Mouse (Mus musculus) left cerebral cortex, adult 2 months (tissue): ENCODE measurements around the gene Gpcpd1. TPM values are rescaled to one million over a fixed set of nuclear protein-coding genes. Genes with fewer than 3 reads are reported as not detected.

ENCODE experiments used
- DNase-seq, 2 experiments: peaks; one replicate each; pipeline ENCODE4 v3.0.0; 2021 to 2022; ENCODE audit warnings: low spot score in 2 of 2, mixed read lengths in 1 of 2; ENCODE audit errors: extremely low spot score in 1 of 2
- H3K27ac ChIP-seq: fragments of 200-600 bp; 2 replicates; pipeline ENCODE4 v1.8.1; 2022
- H3K4me3 ChIP-seq: fragments of 200-600 bp; 2 replicates; pipeline ENCODE4 v1.8.1; 2022
- CTCF ChIP-seq: fragments of 200-600 bp; IDR thresholded peaks from 2 replicates; pipeline ENCODE4 v1.8.1; 2022; ENCODE audit warnings: antibody characterized with exemption, mild to moderate bottlenecking, moderate library complexity
- intact Hi-C: fragments of 180-260 bp; cut with DNase I; formaldehyde crosslinking; loops from one replicate; pipeline ENCODE4 v1.15.1; 2025
- total RNA-seq, 2 experiments: library from RNA; stranded (reverse); gene quantifications; 2 replicates each; pipeline ENCODE4 v1.2.3; 2021

Gpcpd1 gene
- total RNA-seq, 2 experiments from 2014 or later, result 74.2 to 86.0 TPM

DNA sequence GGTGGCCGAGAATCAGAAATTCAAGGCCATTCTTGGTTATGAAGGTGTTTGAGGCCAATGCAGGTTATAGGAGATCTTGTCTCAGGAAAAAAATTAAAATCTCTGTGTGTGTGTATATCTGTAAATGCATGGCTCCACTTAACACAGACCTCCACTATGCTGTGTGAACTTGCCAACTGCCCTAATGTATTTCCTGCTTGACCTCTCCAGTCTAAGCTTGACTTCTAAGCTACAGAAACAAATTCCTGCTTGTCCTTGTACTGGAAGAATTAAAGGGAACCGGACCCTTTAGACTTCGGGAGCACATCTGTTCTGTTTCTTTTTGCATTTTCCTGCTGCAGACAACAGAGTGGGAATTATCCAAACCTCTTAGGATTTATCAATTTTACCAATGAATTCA, 4.4 kb downstream of the Gpcpd1 start:
- DNase-seq, result no peak
- H3K27ac ChIP-seq, result peak overlapping the region; percentile 26; the same call in 1 of the 2 replicates
- intact Hi-C loops, result no loop called here
- TF ChIP-seq CTCF, result no peak
- H3K4me3 ChIP-seq, result no peak overlapping the region

GRCm38 (mm10) chr2:132582227-132582626, 5.3 kb downstream of the Gpcpd1 start:
- intact Hi-C loops, result no loop called here
- peak overlapping the region; percentile 40; the same call in 1 of the 2 replicates for H3K27ac ChIP-seq
- no peak for TF ChIP-seq CTCF
- peak; percentile 67 to 69 for DNase-seq
- H3K4me3 ChIP-seq, result no peak overlapping the region

DNA sequence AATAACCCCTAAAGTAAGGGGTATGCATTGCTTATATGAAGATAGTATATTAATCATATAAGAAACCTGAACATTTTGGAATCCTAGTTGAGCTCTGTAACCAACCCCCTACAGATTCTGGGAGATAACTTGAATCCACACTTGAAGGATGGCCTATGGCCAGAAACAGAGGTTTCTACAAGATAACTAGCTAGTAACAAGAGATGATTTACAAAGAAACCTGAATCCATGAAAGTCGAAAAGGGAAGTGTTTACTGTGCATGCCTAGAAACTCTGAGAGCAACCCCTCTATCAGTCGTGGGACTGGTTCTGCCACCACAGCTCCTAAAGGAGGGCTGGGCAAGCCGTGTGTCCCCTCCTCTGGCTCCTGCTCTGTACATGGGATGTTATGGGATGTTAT, 7.8 kb downstream of the Gpcpd1 start:
- DNase-seq, result no peak
- intact Hi-C loops, result loop anchor here (10.0 kb wide), 1 partner anchor 205 kb away; the partner anchor contains the start of gene Chgb
- H3K27ac ChIP-seq, result no peak overlapping the region
- H3K4me3 ChIP-seq, result no peak overlapping the region
- TF ChIP-seq CTCF, result no peak

GRCm38 (mm10) chr2:132578711-132579110, 8.8 kb downstream of the Gpcpd1 start:
- Histone ChIP-seq H3K27ac (peak overlapping the region; percentile 97), H3K4me3 (no peak overlapping the region; the same call in 1 of the 2 replicates)
- intact Hi-C loops, result loop anchor here (1.0 to 10.0 kb wide), 2 partner anchors 29 to 206 kb away; partner anchors contain the start of gene Chgb
- DNase-seq, result no peak
- no peak for TF ChIP-seq CTCF

DNA sequence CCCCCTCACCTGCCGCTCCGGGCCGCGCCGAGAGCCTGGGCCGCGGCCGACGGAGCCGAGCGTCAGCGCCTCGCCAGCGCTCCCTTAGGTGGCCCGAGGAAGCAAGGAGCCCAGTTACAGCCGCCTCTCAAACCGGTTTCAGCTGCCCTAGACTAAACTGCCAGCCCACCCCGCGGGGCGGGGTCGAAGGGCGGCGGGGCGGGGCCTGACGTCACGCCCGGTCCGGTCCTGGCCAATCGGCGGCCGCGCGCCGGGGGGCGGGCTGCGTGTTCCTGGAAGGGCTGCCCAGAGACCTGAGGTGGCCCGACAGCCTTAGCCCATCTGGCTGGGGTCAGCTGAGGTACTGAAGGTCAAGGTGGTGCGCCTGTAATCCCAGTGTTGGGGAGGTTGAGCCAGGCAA, 9.5 kb downstream of the Gpcpd1 start:
- intact Hi-C loops, result loop anchor here (1.0 to 10.0 kb wide), 2 partner anchors 29 to 207 kb away; partner anchors contain the start of gene Chgb
- Histone ChIP-seq H3K27ac (peak overlapping the region; percentile 97), H3K4me3 (peak overlapping the region; percentile 87)
- TF ChIP-seq CTCF, result peak; percentile 35
- DNase-seq, result peak; percentile 97 to 98

DNA sequence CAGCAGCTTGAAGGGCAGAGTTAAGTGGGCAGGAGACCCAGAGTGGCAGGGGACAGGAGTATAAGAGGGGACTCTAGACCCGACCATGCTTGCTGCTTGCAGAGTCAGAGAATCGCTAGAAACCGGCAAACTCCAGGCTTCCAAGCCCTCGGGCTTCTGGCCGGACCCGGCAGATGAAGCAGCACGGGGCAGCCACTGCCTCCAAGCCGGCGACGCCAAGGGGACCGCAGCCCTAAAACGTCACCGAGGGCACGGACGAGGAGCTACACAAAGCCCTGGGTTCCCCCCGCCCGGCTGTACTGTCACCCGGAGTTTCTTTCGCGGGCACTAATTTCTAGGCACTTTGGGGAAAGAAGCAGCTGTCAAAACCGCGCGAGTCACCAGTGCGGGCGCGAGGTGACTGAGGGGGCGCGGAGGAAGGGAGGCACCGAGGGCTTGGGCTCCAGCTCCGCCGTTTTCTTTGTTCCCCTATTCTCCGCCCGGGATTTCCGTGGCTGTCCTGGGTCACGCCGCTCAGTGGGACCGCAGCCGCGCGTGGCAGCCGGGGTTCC, 10.0 kb downstream of the Gpcpd1 start:
- Histone ChIP-seq H3K4me3 (peak overlapping the region; percentile 87), H3K27ac (peak overlapping the region; percentile 97)
- intact Hi-C loops, result loop anchor here (1.0 to 10.0 kb wide), 3 partner anchors 110 to 207 kb away; partner anchors contain the start of gene Chgb
- TF ChIP-seq CTCF, result no peak
- peak in 1 of 2 experiments; percentile 44 for DNase-seq

DNA sequence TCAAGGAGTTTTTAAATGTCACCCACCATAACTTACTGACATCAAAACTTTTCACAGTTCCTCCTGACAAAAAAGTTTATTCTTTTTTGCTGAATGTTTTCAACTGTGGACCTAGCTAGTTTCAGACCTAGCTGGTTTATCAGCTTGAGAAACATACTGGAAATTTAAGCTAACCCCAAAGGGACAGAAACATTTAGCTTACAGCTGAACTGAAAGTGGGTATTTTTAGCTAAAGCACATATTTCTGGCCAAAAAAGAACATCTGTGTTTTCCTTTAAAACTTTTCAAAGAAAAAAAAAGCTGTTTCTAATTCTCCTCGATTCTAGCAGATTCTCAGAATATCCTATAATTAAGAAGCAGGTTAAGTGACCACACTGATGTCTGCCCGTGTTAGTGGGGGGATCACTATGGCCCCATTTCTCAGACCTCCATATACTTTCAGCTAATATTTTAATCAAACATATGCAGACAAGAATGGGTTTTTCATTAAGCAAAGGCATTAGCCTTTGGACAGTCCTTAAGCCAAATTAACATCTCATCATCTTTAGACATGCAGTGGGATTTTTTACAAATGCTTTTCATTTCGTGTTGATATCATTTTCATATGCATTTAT, 10.9 kb downstream of the Gpcpd1 start:
- Histone ChIP-seq H3K27ac (peak overlapping the region; percentile 97), H3K4me3 (peak overlapping the region; percentile 87)
- no peak for DNase-seq
- intact Hi-C loops, result loop anchor here (1.0 to 10.0 kb wide), 3 partner anchors 111 to 208 kb away; partner anchors contain the start of gene Chgb
- no peak for TF ChIP-seq CTCF

DNA sequence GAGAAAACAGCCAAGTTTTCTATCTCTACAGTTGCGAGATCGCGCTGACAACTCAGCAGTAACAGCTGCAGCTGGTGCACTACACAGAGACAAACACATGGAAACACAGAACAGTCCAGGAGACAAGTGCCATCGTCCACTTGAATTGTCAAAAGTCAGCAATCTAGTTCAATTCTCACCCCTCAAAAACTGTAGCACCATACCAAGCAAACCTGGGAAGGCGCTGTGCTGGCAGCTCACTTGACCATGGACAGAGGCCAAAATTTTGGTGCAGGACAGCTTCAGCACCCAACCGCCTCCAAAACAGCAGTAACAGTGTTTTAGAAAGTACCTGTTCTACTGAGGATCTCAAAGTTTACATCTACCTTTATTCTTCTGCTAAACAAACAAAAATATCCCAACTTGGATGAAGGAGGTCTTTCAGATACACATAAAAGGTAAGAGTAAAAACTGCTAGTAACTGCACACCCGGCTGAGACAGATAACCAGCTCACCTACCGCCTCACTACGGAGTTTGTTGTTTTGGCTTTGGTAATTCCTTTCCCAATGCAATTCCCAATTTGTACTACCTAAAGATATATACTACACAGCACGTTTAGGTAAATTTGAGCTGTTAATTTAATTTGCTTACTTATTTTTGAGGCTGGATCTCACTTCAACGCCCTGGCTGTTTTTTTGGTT, 11.6 kb downstream of the Gpcpd1 start:
- H3K4me3 ChIP-seq, result peak overlapping the region; percentile 87
- peak; percentile 1; the same call in 1 of the 2 replicates for TF ChIP-seq CTCF
- H3K27ac ChIP-seq, result peak overlapping the region; percentile 97

GRCm38 (mm10) chr2:132575256-132575655, 12.3 kb downstream of the Gpcpd1 start:
- Histone ChIP-seq H3K27ac (peak overlapping the region; percentile 97), H3K4me3 (peak overlapping the region; percentile 87)
- no peak for DNase-seq
- no peak for TF ChIP-seq CTCF
- intact Hi-C loops, result loop anchor here (10.0 kb wide), 1 partner anchor 210 kb away; the partner anchor contains the start of gene Chgb

More for the DNA sequence above, 11.6 kb downstream of the Gpcpd1 start:
- peak in 1 of 2 experiments; percentile 32 for DNase-seq
- intact Hi-C loops, result loop anchor here (2.0 to 10.0 kb wide), 2 partner anchors 125 to 209 kb away; partner anchors contain the start of gene Chgb

DNA sequence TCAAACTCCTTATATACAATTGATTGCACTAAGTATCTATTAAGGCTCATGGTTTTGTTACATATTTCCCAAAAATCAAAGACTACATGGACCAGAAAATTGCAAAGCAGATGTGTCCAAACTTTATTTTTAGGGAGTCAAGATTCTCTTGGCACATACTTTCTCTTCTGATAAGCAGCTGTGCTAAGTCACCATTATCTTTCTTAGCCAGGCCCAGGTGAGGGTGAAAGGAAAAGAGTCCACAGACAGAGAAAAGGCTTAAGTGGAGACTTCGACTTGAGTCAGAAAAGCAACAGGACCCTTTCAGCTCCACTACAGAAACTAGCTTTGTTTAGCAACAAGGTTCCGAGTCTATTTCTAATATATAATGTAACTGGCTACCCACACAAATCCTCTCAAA, 14.2 kb downstream of the Gpcpd1 start:
- no peak for TF ChIP-seq CTCF
- DNase-seq, result no peak
- Histone ChIP-seq H3K4me3 (peak overlapping the region; percentile 26), H3K27ac (peak overlapping the region; percentile 22)
- intact Hi-C loops, result loop anchor here (10.0 kb wide), 1 partner anchor 212 kb away; the partner anchor contains the start of gene Chgb

DNA sequence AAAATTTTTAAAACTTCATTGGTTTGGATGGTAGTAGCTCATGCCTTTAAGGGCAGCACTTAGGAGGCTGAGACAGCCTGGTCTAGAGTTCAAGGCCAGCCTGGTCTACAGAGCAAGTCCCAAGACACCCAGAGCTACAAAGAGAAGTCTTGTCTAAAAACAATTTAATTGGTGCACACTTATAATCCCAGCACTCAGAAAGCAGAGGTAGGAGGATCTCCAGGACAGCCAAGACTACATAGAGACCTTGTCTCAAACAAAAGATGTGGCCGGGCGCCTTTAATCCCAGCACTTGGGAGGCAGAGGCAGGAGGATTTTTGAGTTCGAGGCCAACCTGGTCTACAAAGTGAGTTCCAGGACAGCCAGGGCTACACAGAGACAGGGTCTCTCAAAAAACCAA, 14.9 kb downstream of the Gpcpd1 start:
- Histone ChIP-seq H3K4me3 (0 out of 2 replicates have a peak overlapping the region, but pooled peaks have one; percentile 6), H3K27ac (no peak overlapping the region)
- intact Hi-C loops, result loop anchor here (10.0 kb wide), 1 partner anchor 212 kb away; the partner anchor contains the start of gene Chgb
- TF ChIP-seq CTCF, result no peak
- no peak for DNase-seq
